Comparison of ENCODE assay signal across 21 mouse cellular contexts in genomic region chr5:72911284-72911683, GRCm38 (mm10).
"Had no signal": no experiment of that assay in that cellular context is flagged by ENCODE, and none has a peak within 500 bp of the region (broad histone marks: within the 10 kb centered on the region; RNA-seq: fewer than 3 reads in every experiment).

No protein-coding gene starts in this region.

- ATAC-seq: hindbrain, embryonic 16.5 days; inflammation-experienced regulatory T-cells, adult 6 months; intestine, embryonic 15.5 days; intestine, postnatal 0 days had no signal

- H3K9me3 ChIP-seq: hindbrain, embryonic 10.5 days; hindbrain, embryonic 12.5 days; intestine, embryonic 15.5 days; limb, embryonic 10.5 days; limb, embryonic 12.5 days had no signal

- H3K9ac ChIP-seq: hindbrain, embryonic 12.5 days; hindbrain, embryonic 14.5 days; intestine, embryonic 15.5 days; limb, embryonic 12.5 days had no signal

- H3K27ac ChIP-seq: heart, adult 2 months; hindbrain, embryonic 10.5 days; hindbrain, embryonic 12.5 days; hindbrain, embryonic 14.5 days; intestine, embryonic 15.5 days; layer of hippocampus, adult 2 months; left cerebral cortex, adult 2 months; limb, embryonic 10.5 days; limb, embryonic 12.5 days had no signal

- H3K4me3 ChIP-seq: heart, adult 2 months; hindbrain, embryonic 10.5 days; hindbrain, embryonic 12.5 days; intestine, embryonic 15.5 days; layer of hippocampus, adult 2 months; left cerebral cortex, adult 2 months; limb, embryonic 10.5 days; limb, embryonic 12.5 days had no signal

- H3K36me3 ChIP-seq: hindbrain, embryonic 10.5 days; hindbrain, embryonic 12.5 days; intestine, embryonic 15.5 days; limb, embryonic 10.5 days; limb, embryonic 12.5 days had no signal

- DNase-seq: gastrocnemius, postnatal 14 days; heart, postnatal 10 days; heart, postnatal 4 days; kidney, adult 18-20 months; kidney, adult 8-10 months; kidney, postnatal 10 days; kidney, postnatal 25 days; kidney, postnatal 4 days; liver had no signal

- H3K27me3 ChIP-seq: hindbrain, embryonic 12.5 days; intestine, embryonic 15.5 days had no signal
